Mouse (Mus musculus): ENCODE data around the gene Prmt7. TPM values are rescaled to one million over a fixed set of nuclear protein-coding genes. Genes with fewer than 3 reads are reported as not detected.

Gene Prmt7
- total and polyA plus RNA-seq, 3 experiments = 20.0 to 43.9 (median 22.8) TPM

DNA sequence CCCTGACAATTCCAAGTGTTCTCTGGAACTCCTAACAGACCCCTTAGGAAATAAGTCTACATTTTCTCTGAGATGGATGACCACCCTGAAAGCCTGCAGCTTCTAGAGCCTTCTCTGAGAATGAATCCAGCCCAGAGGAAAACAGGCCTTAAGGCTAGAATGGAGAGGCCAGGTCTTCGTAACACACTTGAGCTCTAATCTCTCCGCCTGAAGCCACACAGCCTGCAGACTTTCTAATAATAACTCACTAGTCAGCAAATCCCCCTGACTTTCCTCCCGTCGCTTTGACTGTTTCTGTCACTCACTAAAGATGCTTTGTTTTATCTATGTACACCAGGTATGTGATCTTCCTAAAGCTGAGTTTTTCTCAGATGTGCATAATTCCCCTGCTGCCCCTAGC, 60.6 kb downstream of the Prmt7 start:
- DNase-seq (ENCODE audit: low spot score) = no peak
- no peak for ATAC-seq (ENCODE audit: extremely low read depth, insufficient number of reproducible peaks, low FRiP score, poor library complexity, severe bottlenecking)
- Histone ChIP-seq H3K4me1 (ENCODE audit: insufficient read depth, low read depth, low read length) (peaks cover 5% of the 10 kb centered on the region; the same call in 1 of the 2 replicates), H3K4me3 (ENCODE audit: low read depth, low read length) (no peak overlapping the region), H3K36me3 (replicated peaks) (no peaks in the 10 kb centered on the region), H3K27me3 (ENCODE audit: insufficient read depth, low read length) (peaks cover 59% of the 10 kb centered on the region), H3K9me3 (replicated peaks) (no peaks in the 10 kb centered on the region)
- TF ChIP-seq GATA2 (IDR thresholded peaks at IDR 0.05; ENCODE audit: borderline replicate concordance, low read depth, low read length) (no peak), POLR2AphosphoS5 (IDR thresholded peaks at IDR 0.05; ENCODE audit: insufficient replicate concordance, low read depth, low read length) (no peak), CTCF (IDR thresholded peaks at IDR 0.05; ENCODE audit: low read depth, low read length) (no peak), TAL1 (conservative IDR thresholded peaks at IDR 0.05; ENCODE audit: low read depth, low read length) (no peak), GATA1 (IDR thresholded peaks at IDR 0.05; ENCODE audit: borderline replicate concordance, low read length) (no peak)

DNA sequence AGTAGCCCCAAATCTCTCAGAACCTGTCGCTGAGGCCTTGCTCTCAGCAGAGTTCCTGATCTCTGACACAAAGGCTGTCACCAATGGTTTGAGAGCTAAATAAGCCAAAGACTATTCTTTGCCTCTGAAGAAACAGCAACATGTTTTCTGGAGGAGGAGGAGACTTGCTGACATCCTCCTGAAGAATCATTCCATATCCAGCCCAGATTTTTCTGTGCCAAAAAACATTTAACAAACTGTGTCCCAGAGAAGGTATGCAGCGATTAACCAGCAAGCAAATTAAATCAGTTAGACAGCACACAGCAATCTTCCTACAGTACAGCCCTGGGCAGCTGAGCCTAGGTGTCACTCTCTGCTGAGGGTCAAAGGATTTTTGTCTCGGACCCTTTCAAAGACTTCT, 62.7 kb downstream of the Prmt7 start:
- H3K36me3 ChIP-seq (replicated peaks) = no peaks in the 10 kb centered on the region
- ATAC-seq (ENCODE audit: extremely low read depth, insufficient number of reproducible peaks, low FRiP score, poor library complexity, severe bottlenecking) (no peak), DNase-seq (ENCODE audit: low spot score) (no peak)
- no peaks in the 10 kb centered on the region for H3K9me3 ChIP-seq (replicated peaks)
- H3K4me3 ChIP-seq (ENCODE audit: low read depth, low read length) = no peak overlapping the region
- TF ChIP-seq POLR2AphosphoS5 (IDR thresholded peaks at IDR 0.05; ENCODE audit: insufficient replicate concordance, low read depth, low read length) (no peak), TAL1 (conservative IDR thresholded peaks at IDR 0.05; ENCODE audit: low read depth, low read length) (no peak), GATA2 (IDR thresholded peaks at IDR 0.05; ENCODE audit: borderline replicate concordance, low read depth, low read length) (no peak), GATA1 (IDR thresholded peaks at IDR 0.05; ENCODE audit: borderline replicate concordance, low read length) (no peak), CTCF (IDR thresholded peaks at IDR 0.05; ENCODE audit: low read depth, low read length) (no peak)
- peaks cover 59% of the 10 kb centered on the region for H3K27me3 ChIP-seq (ENCODE audit: insufficient read depth, low read length)
- H3K4me1 ChIP-seq (ENCODE audit: insufficient read depth, low read depth, low read length) = peaks cover 5% of the 10 kb centered on the region; the same call in 1 of the 2 replicates

DNA sequence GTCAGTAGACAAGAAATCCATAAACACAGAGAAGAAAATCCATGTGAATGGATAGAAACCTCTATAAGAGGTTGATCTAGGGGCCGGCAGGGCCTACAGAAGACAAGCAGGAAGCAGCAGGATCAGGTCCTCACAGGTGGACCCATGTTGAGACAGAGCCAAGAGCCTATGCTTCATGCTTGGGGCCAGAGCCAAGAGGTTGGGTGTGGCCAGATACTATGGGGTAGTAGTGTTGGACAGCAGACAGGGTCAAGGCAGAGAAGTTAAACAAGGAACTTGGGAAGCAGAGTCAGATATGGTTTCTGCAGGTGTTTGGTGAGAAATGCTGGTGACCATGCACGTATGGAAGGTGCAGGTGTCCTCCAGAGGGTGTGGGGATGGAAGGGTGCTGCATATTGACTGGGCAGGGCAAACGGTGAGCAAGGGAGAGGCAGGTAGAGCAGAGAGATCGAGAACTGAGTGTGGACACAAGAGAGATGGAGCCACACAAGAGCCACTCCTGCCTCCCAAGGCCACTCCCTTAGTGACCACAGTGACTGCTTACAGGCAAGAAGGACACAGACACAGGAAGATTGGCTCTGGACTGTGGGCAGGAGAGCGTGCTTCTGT, 66.1 kb downstream of the Prmt7 start:
- Histone ChIP-seq H3K4me1 (ENCODE audit: insufficient read depth, low read depth, low read length) (no peaks in the 10 kb centered on the region), H3K4me3 (ENCODE audit: low read depth, low read length) (no peak overlapping the region), H3K27me3 (ENCODE audit: insufficient read depth, low read length) (peaks cover 65% of the 10 kb centered on the region), H3K36me3 (replicated peaks) (no peaks in the 10 kb centered on the region), H3K9me3 (replicated peaks) (no peaks in the 10 kb centered on the region)
- no peak for TF ChIP-seq GATA1 (IDR thresholded peaks at IDR 0.05; ENCODE audit: borderline replicate concordance, low read length)
- TF ChIP-seq GATA2 (IDR thresholded peaks at IDR 0.05; ENCODE audit: borderline replicate concordance, low read depth, low read length) = no peak
- ATAC-seq (ENCODE audit: extremely low read depth, insufficient number of reproducible peaks, low FRiP score, poor library complexity, severe bottlenecking) = no peak
- DNase-seq (ENCODE audit: low spot score) = no peak

DNA sequence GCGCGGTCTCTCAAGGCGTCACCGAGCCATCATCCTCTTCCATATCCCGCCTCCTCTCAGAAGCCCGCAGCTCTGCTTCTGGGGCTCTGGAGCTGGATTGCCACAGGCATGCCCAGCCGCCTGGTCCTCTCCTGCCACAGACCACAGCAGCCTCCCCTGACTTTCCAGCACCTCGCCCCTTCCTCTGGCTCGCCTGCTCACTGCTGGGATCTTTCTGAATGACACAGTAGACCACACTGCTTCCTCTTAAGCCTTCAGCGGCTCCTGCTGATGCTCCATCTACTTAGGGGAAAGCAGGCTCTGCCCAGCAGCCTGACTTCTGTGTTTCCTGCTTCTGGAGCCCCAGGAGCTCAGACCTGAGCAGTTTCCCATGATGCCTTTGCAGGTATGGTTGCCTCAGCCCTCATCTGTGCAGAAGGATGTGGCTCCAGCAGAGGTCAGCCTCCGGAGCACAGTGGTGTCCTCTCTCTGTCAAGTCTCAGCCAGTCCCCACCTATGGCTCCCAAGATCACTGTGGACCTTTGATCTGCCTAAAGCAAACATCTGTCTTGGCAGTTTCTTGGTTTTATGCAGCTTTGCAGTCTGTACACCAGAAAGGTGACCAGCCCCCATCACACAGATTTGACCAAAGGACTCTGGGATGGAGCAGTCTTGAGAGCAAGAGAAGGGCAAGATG, 67.8 kb downstream of the Prmt7 start:
- Histone ChIP-seq H3K36me3 (replicated peaks) (no peaks in the 10 kb centered on the region), H3K27me3 (ENCODE audit: insufficient read depth, low read length) (peaks cover 71% of the 10 kb centered on the region), H3K4me3 (ENCODE audit: low read depth, low read length) (no peak overlapping the region), H3K9me3 (replicated peaks) (no peaks in the 10 kb centered on the region), H3K4me1 (ENCODE audit: insufficient read depth, low read depth, low read length) (no peaks in the 10 kb centered on the region)
- DNase-seq (ENCODE audit: low spot score) = no peak
- no peak for TF ChIP-seq GATA2 (IDR thresholded peaks at IDR 0.05; ENCODE audit: borderline replicate concordance, low read depth, low read length)
- TF ChIP-seq CTCF (IDR thresholded peaks at IDR 0.05; ENCODE audit: low read depth, low read length) = no peak
- no peak for TF ChIP-seq POLR2AphosphoS5 (IDR thresholded peaks at IDR 0.05; ENCODE audit: insufficient replicate concordance, low read depth, low read length)
- TF ChIP-seq TAL1 (conservative IDR thresholded peaks at IDR 0.05; ENCODE audit: low read depth, low read length) = no peak
- TF ChIP-seq GATA1 (IDR thresholded peaks at IDR 0.05; ENCODE audit: borderline replicate concordance, low read length) = no peak
- ATAC-seq (ENCODE audit: extremely low read depth, insufficient number of reproducible peaks, low FRiP score, poor library complexity, severe bottlenecking) = no peak

DNA sequence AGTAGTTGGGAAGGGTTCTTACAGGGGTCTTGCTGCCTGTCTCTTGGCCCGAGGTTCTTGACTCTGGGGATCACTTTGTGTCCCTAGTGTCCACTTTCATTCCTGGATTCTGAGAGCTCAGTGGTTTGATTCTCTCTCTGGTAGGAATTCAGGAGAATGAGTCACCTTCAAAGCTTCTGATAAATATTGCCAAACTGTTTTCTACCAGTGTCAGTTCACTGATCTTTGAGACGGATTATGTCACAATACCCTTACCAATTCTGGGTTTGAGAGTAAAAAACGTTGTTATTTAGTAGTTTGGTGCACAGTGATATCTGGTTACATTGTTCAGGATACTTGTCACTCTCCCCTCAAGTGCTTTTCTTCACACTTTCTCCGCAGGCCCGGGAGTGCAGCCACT, 69.4 kb downstream of the Prmt7 start:
- ATAC-seq (ENCODE audit: extremely low read depth, insufficient number of reproducible peaks, low FRiP score, poor library complexity, severe bottlenecking) (no peak), DNase-seq (ENCODE audit: low spot score) (no peak)
- Histone ChIP-seq H3K4me1 (ENCODE audit: insufficient read depth, low read depth, low read length) (no peaks in the 10 kb centered on the region), H3K27me3 (ENCODE audit: insufficient read depth, low read length) (peaks cover 65% of the 10 kb centered on the region), H3K36me3 (replicated peaks) (no peaks in the 10 kb centered on the region), H3K4me3 (ENCODE audit: low read depth, low read length) (no peak overlapping the region), H3K9me3 (replicated peaks) (no peaks in the 10 kb centered on the region)
- TF ChIP-seq POLR2AphosphoS5 (IDR thresholded peaks at IDR 0.05; ENCODE audit: insufficient replicate concordance, low read depth, low read length) (no peak), GATA1 (IDR thresholded peaks at IDR 0.05; ENCODE audit: borderline replicate concordance, low read length) (no peak), GATA2 (IDR thresholded peaks at IDR 0.05; ENCODE audit: borderline replicate concordance, low read depth, low read length) (no peak), CTCF (IDR thresholded peaks at IDR 0.05; ENCODE audit: low read depth, low read length) (no peak), TAL1 (conservative IDR thresholded peaks at IDR 0.05; ENCODE audit: low read depth, low read length) (no peak)

DNA sequence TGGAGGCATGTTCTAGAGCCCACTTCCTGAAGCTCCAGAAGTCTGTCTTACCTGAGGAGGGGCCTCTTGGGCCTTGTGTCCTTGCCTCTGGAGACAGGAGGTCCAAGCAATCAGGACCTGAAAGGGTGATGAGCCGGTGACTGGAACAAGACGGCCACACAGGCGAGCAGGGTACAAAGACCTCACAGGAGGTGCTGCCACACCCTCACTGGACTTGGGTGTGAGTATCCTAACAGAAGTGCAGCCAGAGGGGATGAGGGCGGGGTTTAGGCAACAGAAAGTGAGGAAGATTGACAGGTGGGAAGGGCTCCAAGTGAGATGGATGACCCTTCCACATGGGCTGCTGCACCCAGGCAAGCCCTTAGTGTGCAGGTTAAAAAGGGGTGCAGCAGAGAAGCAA, 70.1 kb downstream of the Prmt7 start:
- Histone ChIP-seq H3K9me3 (replicated peaks) (no peaks in the 10 kb centered on the region), H3K27me3 (ENCODE audit: insufficient read depth, low read length) (peaks cover 67% of the 10 kb centered on the region), H3K36me3 (replicated peaks) (no peaks in the 10 kb centered on the region), H3K4me1 (ENCODE audit: insufficient read depth, low read depth, low read length) (no peaks in the 10 kb centered on the region), H3K4me3 (ENCODE audit: low read depth, low read length) (no peak overlapping the region)
- no peak for TF ChIP-seq CTCF (IDR thresholded peaks at IDR 0.05; ENCODE audit: low read depth, low read length)
- TF ChIP-seq POLR2AphosphoS5 (IDR thresholded peaks at IDR 0.05; ENCODE audit: insufficient replicate concordance, low read depth, low read length) = no peak
- TF ChIP-seq TAL1 (conservative IDR thresholded peaks at IDR 0.05; ENCODE audit: low read depth, low read length) = no peak
- no peak for TF ChIP-seq GATA2 (IDR thresholded peaks at IDR 0.05; ENCODE audit: borderline replicate concordance, low read depth, low read length)
- no peak for TF ChIP-seq GATA1 (IDR thresholded peaks at IDR 0.05; ENCODE audit: borderline replicate concordance, low read length)
- DNase-seq (ENCODE audit: low spot score) (no peak), ATAC-seq (ENCODE audit: extremely low read depth, insufficient number of reproducible peaks, low FRiP score, poor library complexity, severe bottlenecking) (no peak)

All from G1E (cell line).